ENCODE assay signal across 8 mouse cellular contexts in genomic region chr5:148946787-148947186, GRCm38 (mm10). TPM values are rescaled to one million over a fixed set of nuclear protein-coding genes. Genes with fewer than 3 reads are reported as not detected.
DNase-seq lines count a peak whose midpoint lies in the region; ATAC-seq and TF ChIP-seq lines count a peak whose summit lies in the region.

No protein-coding gene starts in this region.

- no peak overlapping the region for H3K9ac ChIP-seq in kidney, embryonic 14.5 days (ENCODE audit: low read depth, low read length)
- H3K9ac ChIP-seq in ES-E14 (ENCODE audit: insufficient read depth, low read depth, low read length, poor library complexity, severe bottlenecking), result no peak overlapping the region
- H3K9ac ChIP-seq in lung, postnatal 0 days (replicated peaks; ENCODE audit: low read depth), result no peak overlapping the region

- no peaks in the 10 kb centered on the region for H3K27me3 ChIP-seq in kidney, embryonic 14.5 days (ENCODE audit: control insufficient read depth, insufficient read depth, low read length)
- H3K27me3 ChIP-seq in lung, postnatal 0 days (replicated peaks; ENCODE audit: insufficient read depth, low read length), result no peaks in the 10 kb centered on the region

- peak; percentile 63 for TF ChIP-seq CTCF in lung, postnatal 0 days (IDR thresholded peaks at IDR 0.05)

- no peak for TF ChIP-seq EP300 in lung, postnatal 0 days (IDR thresholded peaks at IDR 0.05)

- peak; percentile 49 for DNase-seq in kidney, adult 18-20 months
- peak; percentile 61 to 64 for DNase-seq in B cell, adult 2 months
- no peak for DNase-seq in ES-E14 (ENCODE audit: low read depth, low spot score)
- DNase-seq in lung, postnatal 0 days (ENCODE audit: low spot score), result no peak
- DNase-seq in urinary bladder, postnatal 25 days (ENCODE audit: low spot score), result no peak
- DNase-seq in frontal cortex, postnatal 14 days (ENCODE audit: low spot score in 2 of 2), result no peak
- DNase-seq in urinary bladder, postnatal 36 days (ENCODE audit: low spot score in 2 of 2), result no peak

- no peak overlapping the region for H3K4me2 ChIP-seq in kidney, embryonic 14.5 days (replicated peaks; ENCODE audit: low read depth, low read length)
- no peak overlapping the region for H3K4me2 ChIP-seq in lung, postnatal 0 days (replicated peaks; ENCODE audit: low read depth, low read length)

- 80% methylated on average over 5 of the region's 5 CpGs for WGBS in kidney, embryonic 14.5 days
- 77% methylated on average over 5 of the region's 5 CpGs for WGBS in lung, postnatal 0 days

- no peaks in the 10 kb centered on the region for H3K36me3 ChIP-seq in kidney, embryonic 14.5 days (ENCODE audit: control insufficient read depth, insufficient read depth, low read length)
- no peaks in the 10 kb centered on the region for H3K36me3 ChIP-seq in ES-E14 (ENCODE audit: control insufficient read depth, insufficient read depth, low read length, poor library complexity, severe bottlenecking)
- no peaks in the 10 kb centered on the region for H3K36me3 ChIP-seq in lung, postnatal 0 days (ENCODE audit: insufficient read depth, low read length)

- no peak for ATAC-seq in kidney, embryonic 14.5 days (ENCODE audit: low FRiP score, low TSS enrichment)
- no peak for ATAC-seq in lung, postnatal 0 days

- no peak overlapping the region for H3K4me3 ChIP-seq in kidney, embryonic 14.5 days (ENCODE audit: low read length)
- no peak overlapping the region for H3K4me3 ChIP-seq in ES-E14 (ENCODE audit: insufficient read depth in 1 of 2, low read depth in 1 of 2, low read length in 2 of 2, poor library complexity in 1 of 2, severe bottlenecking in 1 of 2)
- no peak overlapping the region for H3K4me3 ChIP-seq in lung, postnatal 0 days (ENCODE audit: low read depth, low read length)

- no peak overlapping the region for H3K27ac ChIP-seq in kidney, embryonic 14.5 days (ENCODE audit: low read depth, low read length)
- no peak overlapping the region for H3K27ac ChIP-seq in ES-E14 (ENCODE audit: insufficient read depth, low read depth, low read length, poor library complexity, severe bottlenecking)
- H3K27ac ChIP-seq in lung, postnatal 0 days (ENCODE audit: low read length), result no peak overlapping the region

- in situ Hi-C loops in ES-E14 (cut with MboI; ENCODE audit: low sequenced_read_pairs in 2 of 2, unreplicated experiment in 2 of 2), result no loop called here

- 0 out of 2 replicates have a peak, but pooled peaks cover 3% of the 10 kb centered on the region for H3K4me1 ChIP-seq in kidney, embryonic 14.5 days (ENCODE audit: control insufficient read depth, insufficient read depth, low read length)
- H3K4me1 ChIP-seq in ES-E14 (ENCODE audit: control insufficient read depth in 2 of 2, insufficient read depth in 2 of 2, low read length in 2 of 2, poor library complexity in 1 of 2), result peaks cover 0 to 2% of the 10 kb centered on the region in 2 experiments; a peak in 1 of 4 replicates
- peaks cover 5% of the 10 kb centered on the region; the same call in 1 of the 2 replicates for H3K4me1 ChIP-seq in lung, postnatal 0 days (ENCODE audit: insufficient read depth, low read depth, low read length)

- H3K9me3 ChIP-seq in kidney, embryonic 14.5 days (ENCODE audit: control insufficient read depth, low read length), result no peaks in the 10 kb centered on the region
- no peaks in the 10 kb centered on the region for H3K9me3 ChIP-seq in ES-E14 (ENCODE audit: control insufficient read depth, insufficient read depth, low read depth, low read length)
- no peaks in the 10 kb centered on the region for H3K9me3 ChIP-seq in lung, postnatal 0 days (ENCODE audit: low read length)

TF ChIP-seq in ES-E14, 5 proteins besides CTCF, POLR2A, EP300 and RAD21:
- TF ChIP-seq MAFK (IDR thresholded peaks at IDR 0.05; ENCODE audit: insufficient read depth, low read depth, low read length) (no peak), ZC3H11A (IDR thresholded peaks at IDR 0.05; ENCODE audit: borderline replicate concordance, low read depth, low read length) (peak; percentile 15; the same call in 1 of the 2 replicates)

RNA-seq across cellular contexts. Expression of gene Katnal1, which starts 17.7 kb away (rescaled TPM):
- polyA plus RNA-seq in kidney, embryonic 14.5 days (2014; fragmentation: Nextera tagmentation; extraction: Ambion mirVana), result 7.7 and 13.3 TPM in 2 replicates
- total RNA-seq in ES-E14 (2012; rRNA removed), result 5.8 and 6.4 TPM in 2 replicates
- polyA plus RNA-seq in lung, postnatal 0 days (2015; fragmentation: Nextera tagmentation; extraction: Ambion mirVana), result 4.3 and 5.0 TPM in 2 replicates

RNA-seq across cellular contexts. Expression of gene Gm42791, which starts 48.2 kb away (rescaled TPM):
- polyA plus RNA-seq in kidney, embryonic 14.5 days (2014; fragmentation: Nextera tagmentation; extraction: Ambion mirVana), result 0.47 TPM in 1 of 2 replicates, not detected in the other
- total RNA-seq in ES-E14 (2012; rRNA removed), result 0.48 TPM in 1 of 2 replicates, not detected in the other
- 0.78 and 1.2 TPM in 2 replicates for polyA plus RNA-seq in lung, postnatal 0 days (2015; fragmentation: Nextera tagmentation; extraction: Ambion mirVana)

Comparison
In these comparisons a context has a peak if more than half of its experiments do, and no peak if none do; other contexts are left out.
1. DNase-seq: peak in kidney, adult 18-20 months (single experiment) and B cell, adult 2 months (2 of 2); none in ES-E14 (single experiment), lung, postnatal 0 days (single experiment), urinary bladder, postnatal 25 days (single experiment), frontal cortex, postnatal 14 days (0 of 2) and urinary bladder, postnatal 36 days (0 of 2).